Mouse (Mus musculus) erythroblast, embryonic 14.5 days (primary cell): ENCODE data around the gene Stx1a.

Source experiments
- GATA1 ChIP-seq: IDR thresholded peaks from 2 replicates; pipeline ENCODE4 v1.6.1; 2012; ENCODE audit warnings: low read length, inconsistent platforms, mixed read lengths
- TAL1 ChIP-seq: IDR thresholded peaks from 3 replicates; pipeline ENCODE4 v1.6.1; 2012; ENCODE audit warnings: low read length, inconsistent platforms, mixed read lengths

GRCm38 (mm10) chr5:135064382-135064766 is 41.1 kb downstream of the Stx1a start:
- TF ChIP-seq TAL1: no peak
- no peak for TF ChIP-seq GATA1
